Mouse (Mus musculus): ENCODE results near the gene Ifna16. TPM values are rescaled to one million over a fixed set of nuclear protein-coding genes. Genes with fewer than 3 reads are reported as not detected.

Gene Ifna16
- total RNA-seq (2021): not detected
- long read RNA-seq, experiment 1: 0 reads
- long read RNA-seq, experiment 2: 0 reads

DNA sequence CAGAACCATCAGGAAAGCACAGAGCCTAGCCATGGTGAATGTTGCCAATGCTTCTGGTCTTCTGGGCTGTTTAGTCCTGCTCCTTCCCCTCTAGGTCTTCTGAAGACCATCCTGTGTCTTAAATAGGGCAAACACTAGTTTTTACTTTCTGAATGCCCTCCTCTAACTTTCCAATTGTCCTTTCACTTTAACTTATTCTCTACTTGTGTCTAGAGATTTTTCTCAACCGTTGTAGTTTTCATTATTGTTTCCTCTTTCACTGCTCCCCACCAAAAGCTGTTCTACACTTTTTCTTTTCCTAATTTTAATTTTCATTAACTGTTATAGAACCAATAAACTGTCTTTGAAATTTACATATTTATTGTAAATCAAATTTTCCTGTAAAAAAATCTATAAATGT is at the start of gene Ifna16:
Gene Ifna16 (minus strand): TSS at position 101 of the 400 bp plus-strand sequence.
- Histone ChIP-seq H3K4me3 (no peak within 1 kb of the TSS), H3K27ac (no peak within 1 kb of the TSS)
- intact Hi-C loops (cut with DNase I): no loop called here
- TF ChIP-seq CTCF (IDR thresholded peaks at IDR 0.05): no peak
- DNase-seq: no peak

DNA sequence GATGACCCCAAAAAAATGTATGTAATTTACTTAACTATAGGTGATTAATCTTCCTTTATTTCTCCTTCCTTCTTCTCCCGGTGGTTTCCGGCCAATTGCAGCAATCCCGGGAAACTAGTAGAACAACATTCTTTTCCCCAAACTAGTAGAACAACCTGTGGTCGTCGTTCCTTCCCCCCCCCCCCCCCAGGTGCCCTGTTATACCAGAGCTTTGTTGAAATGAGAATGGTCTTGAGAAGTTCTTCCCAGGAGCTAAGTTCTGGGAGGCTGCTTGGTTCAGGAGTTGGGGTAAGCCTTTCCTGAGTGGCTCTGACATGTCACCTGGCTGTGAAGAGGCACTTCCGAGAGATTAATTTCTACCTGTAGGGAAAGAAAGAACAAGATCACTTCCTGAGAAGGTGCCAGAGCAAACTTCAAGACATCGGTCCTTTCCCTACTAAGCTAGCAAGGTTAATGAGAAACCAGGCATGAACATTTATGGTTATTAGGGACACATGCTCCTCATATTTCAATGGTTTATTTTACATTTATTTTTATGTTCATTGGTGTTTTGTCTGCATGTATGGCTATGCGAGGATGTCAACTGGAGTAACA is 46.9 kb upstream of the Ifna16 start:
- H3K4me3 ChIP-seq: no peak overlapping the region
- DNase-seq: no peak
- TF ChIP-seq CTCF (IDR thresholded peaks at IDR 0.05): no peak
- H3K27ac ChIP-seq: no peak overlapping the region
- intact Hi-C loops (cut with DNase I): no loop called here

DNA sequence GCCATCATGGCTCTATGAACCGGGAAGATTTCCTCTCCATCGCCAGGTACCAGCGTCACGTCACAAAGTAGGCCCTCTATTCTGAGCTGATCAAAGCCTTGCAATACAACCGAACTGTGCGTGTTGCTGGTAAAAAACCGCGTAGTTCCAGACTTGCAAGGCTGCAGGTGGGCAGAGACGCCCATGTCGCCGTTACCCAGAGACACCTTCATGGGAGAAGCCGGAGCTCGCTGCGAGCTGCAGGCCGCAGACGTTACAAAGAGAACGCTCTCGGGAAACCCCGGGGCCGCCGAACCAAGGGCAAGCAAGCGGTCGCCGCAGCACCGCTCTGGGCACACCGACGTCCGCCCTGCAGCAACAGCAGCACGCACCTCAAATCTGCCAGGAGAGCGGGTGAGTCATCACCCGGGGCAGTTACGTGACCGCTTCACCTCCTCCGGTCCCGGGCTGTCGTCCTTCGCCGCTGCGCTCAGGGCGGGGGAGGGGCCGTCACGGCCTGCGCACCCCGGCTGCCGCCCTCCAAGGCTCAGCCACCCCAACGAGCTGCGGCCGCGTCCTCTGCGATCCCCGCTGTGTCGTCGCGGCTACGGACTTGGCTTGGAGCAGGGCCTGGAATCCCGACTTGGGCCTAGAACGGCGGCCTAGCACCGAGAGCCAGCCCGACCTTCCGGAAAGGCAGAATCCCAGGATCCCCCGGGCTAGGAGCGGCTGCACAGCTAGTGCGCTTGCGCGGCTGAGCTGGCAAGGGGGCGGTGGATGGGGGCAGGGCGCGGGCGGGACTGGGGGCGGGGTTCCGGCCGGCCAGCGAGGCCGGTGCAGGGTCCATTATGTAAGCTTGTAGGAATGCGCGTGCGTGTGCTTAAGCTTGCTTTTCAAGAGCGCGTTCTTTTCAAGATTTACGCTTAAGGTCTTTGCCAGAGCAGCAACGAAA is 45.3 kb upstream of the Ifna16 start, which contains the start of the genes Gm26566 and Klhl9:
Gene Gm26566 (plus strand): TSS at position 15 of the 931 bp plus-strand sequence.
Gene Klhl9 (minus strand): TSS at position 675 of the 931 bp plus-strand sequence.
- peak; percentile 96 for DNase-seq
- intact Hi-C loops (cut with DNase I): no loop called here
- no peak; the same call in 1 of the 2 replicates for TF ChIP-seq CTCF (IDR thresholded peaks at IDR 0.05)
- Histone ChIP-seq H3K4me3 (peak within 1 kb of the TSS; percentile 76), H3K27ac (peak within 1 kb of the TSS; percentile 100)

DNA sequence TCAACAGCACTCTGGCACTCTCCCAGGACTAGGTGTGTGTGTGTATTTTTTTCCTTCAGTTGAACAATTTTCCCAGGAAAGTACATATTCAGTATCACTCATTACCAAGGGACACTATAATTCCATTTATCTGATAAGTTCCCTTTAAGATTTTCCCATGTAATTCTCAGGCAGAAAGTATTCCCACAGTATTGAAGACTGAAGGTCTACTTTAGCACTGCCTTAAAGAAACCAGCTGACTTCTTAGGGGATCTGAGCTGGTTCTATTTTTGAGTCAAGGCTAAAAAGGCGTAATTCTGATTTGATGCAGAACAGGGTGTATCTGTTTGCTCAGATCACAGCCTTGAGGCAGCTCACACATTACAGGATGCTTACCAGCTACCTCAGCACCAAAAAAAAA is 42.0 kb upstream of the Ifna16 start:
- Histone ChIP-seq H3K4me3 (peak overlapping the region; percentile 76), H3K27ac (peak overlapping the region; percentile 100)
- no peak for TF ChIP-seq CTCF (IDR thresholded peaks at IDR 0.05)
- intact Hi-C loops (cut with DNase I): no loop called here
- no peak for DNase-seq

DNA sequence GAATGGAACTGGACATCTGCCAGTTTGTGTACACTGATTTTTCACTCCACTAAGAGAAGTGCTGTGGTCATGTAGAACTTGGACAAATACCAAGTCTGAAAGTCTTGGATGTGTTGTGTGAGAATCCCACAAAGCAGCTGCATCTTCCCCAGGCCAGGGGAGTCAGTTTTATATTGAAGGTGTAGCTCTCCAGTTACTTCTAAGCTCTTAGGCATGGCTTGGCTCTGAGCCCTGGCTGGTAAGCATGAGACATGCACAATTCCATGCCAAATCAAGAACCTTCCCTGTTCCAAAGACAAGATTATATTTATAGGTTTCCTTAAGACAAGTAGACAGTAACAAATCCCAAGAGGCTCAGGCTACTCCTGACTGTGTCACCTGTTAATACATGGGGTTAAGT is 38.3 kb upstream of the Ifna16 start:
- H3K4me3 ChIP-seq: no peak overlapping the region
- peak; percentile 85 for DNase-seq
- intact Hi-C loops (cut with DNase I): no loop called here
- no peak for TF ChIP-seq CTCF (IDR thresholded peaks at IDR 0.05)
- H3K27ac ChIP-seq: peak overlapping the region; percentile 31; the same call in 1 of the 2 replicates

DNA sequence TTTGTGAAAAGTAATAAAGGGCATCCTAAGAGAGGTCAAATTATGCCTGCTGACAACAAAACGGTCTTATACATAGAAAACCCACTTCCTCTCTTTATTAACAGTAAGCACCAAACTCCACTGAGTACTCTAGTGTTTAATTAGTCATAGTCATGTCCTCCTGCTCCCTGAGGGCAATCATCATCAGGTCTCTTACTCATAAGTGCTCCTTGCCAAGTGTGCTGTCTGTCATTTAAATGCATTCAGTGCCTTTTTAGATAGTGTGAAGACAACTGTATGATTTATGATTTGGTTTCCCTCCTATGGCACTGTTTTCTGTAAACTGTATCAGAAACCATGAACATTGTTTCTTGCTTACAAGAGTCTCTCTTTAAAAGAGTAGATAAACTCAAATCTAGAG is 37.6 kb upstream of the Ifna16 start:
- intact Hi-C loops (cut with DNase I): no loop called here

DNA sequence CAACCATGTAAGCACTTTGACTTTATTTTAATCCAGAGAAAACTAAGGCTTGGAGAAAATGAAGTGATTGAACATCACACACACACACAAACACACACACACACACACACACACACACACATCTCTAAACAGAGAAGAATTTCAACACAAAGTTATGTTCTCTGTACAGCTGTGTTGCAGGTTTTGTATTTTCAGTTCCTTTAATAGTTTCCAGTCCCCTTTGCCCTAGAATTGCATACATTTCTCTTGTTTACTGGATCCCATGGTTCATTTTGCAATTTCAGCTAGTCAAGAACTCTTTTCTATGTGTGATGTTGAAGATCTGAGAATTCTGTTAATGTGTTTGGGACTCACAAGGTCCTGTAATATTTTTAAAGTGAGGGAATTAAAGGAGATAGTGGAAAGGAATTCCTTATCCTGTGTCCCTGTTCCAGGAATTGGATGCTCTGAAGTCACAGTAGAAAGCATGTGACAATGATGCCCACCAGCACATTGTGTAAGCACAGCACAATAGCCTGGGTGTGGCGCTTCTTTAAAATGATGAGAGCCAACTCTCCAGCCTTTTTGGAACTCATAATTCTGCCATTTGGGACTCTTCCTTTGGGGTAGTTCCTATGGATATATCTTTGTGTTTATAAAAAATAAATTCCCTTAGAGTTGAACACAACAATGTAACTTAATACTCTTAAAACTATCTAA is 30.6 kb upstream of the Ifna16 start:
- H3K27ac ChIP-seq: no peak overlapping the region
- no peak overlapping the region for H3K4me3 ChIP-seq
- no peak for DNase-seq
- no peak for TF ChIP-seq CTCF (IDR thresholded peaks at IDR 0.05)
- intact Hi-C loops (cut with DNase I): no loop called here

More for the DNA sequence above, 37.6 kb upstream of the Ifna16 start:
- no peak for TF ChIP-seq CTCF (IDR thresholded peaks at IDR 0.05)
- DNase-seq: no peak
- no peak overlapping the region for H3K4me3 ChIP-seq
- H3K27ac ChIP-seq: peak overlapping the region; percentile 31; the same call in 1 of the 2 replicates

DNA sequence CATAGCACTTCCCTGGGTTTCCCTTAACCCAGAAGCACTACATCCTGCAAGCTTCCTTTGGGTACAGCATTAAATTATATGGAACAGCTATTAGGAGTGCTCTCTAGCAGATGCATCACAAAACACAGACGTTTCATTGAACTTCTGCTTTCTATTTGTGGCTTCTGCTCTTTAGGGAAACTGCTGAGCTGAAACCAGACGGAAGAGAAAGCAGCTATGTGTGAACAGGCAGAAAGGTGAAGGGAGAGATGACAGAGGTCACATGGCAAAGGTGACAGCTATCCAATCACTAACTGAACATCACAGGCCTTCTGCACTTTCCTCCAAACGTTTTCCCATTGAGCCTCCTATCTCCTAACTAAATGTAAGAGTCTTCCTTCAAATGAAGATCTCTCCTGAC is 29.2 kb upstream of the Ifna16 start:
- no peak for TF ChIP-seq CTCF (IDR thresholded peaks at IDR 0.05)
- no peak overlapping the region for H3K4me3 ChIP-seq
- H3K27ac ChIP-seq: no peak overlapping the region
- intact Hi-C loops (cut with DNase I): no loop called here
- DNase-seq: no peak

DNA sequence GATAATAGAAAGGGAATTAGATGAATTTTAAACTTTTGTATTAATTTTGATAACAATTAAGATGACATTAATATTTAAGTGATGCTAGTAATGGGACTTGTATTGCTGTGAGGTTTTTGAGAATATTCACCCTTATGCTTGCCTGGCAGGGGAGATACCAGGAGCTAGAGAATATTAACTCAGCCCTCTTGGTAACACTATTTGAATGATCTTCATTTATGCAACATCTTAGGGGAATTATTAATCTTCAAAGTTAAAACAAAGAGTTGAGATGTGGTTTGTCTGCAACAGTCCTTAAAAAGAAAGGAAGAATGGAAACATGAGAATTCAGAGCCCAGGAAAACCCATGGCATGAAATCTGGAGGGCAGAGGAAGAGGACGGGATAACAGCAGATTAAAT is 22.6 kb upstream of the Ifna16 start:
- H3K4me3 ChIP-seq: no peak overlapping the region
- DNase-seq: no peak
- no peak overlapping the region for H3K27ac ChIP-seq
- TF ChIP-seq CTCF (IDR thresholded peaks at IDR 0.05): no peak
- intact Hi-C loops (cut with DNase I): no loop called here

DNA sequence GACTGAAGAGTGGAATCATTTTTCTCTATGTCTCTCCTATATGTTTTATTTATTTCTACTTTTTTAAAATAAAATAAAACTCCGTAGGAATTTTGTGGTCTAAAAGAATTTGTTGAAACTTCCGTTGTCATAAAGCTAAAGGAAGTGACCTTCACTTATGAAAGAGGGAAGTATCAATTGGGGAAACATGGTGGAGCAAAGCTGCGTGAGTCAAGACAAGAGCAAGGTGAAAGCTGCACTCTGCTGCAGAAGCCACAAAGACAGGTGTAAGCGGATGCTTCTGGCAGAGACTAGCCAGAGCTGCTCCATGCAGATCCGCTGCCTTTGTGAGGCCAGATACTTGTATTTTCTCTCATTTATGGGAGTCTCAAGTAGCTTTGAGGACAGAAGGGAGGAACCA is 22.1 kb upstream of the Ifna16 start:
- Histone ChIP-seq H3K27ac (no peak overlapping the region), H3K4me3 (no peak overlapping the region)
- no peak for TF ChIP-seq CTCF (IDR thresholded peaks at IDR 0.05)
- DNase-seq: no peak
- intact Hi-C loops (cut with DNase I): no loop called here

DNA sequence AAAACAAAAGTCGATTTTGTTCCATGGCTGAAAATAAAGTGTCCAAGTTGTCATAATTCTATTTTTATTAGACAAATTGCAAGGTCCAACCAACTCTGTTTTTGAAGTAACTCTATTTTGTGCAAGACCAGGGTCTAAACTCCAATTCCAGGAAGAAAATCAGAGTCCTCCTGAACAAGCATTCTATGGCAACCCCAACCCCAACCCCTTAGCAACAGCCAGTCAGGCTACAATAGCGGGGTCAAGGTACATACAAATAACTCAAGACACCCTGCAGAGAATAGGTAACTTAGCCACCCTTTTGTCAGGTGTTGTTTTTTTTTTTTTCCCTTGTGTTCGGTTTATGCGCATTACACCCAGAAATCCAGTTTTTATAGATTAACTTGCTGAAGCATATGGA is 21.0 kb upstream of the Ifna16 start:
- intact Hi-C loops (cut with DNase I): no loop called here
- no peak overlapping the region for H3K4me3 ChIP-seq
- H3K27ac ChIP-seq: no peak overlapping the region
- DNase-seq: no peak
- no peak for TF ChIP-seq CTCF (IDR thresholded peaks at IDR 0.05)

DNA sequence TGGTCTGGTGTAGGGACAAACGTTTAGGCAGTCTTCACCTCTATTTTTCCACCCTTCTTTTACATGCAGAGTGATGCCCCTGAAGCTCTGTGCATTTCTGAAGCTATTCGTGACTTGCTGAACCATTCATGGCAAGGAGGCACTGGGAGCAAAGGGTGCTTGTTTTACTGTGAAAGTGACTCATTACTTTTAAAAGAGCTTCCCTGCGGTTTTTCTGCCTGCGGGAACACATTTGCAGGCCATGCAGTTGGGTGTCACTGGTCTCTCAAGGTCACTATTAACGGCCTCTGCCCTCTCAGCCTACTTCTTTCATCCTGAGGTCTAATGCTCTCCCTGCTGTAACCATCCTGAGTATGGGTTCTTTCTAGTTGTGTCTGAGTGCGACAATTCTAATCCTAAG is 20.4 kb upstream of the Ifna16 start:
- no peak for DNase-seq
- intact Hi-C loops (cut with DNase I): no loop called here
- no peak for TF ChIP-seq CTCF (IDR thresholded peaks at IDR 0.05)
- Histone ChIP-seq H3K27ac (no peak overlapping the region), H3K4me3 (no peak overlapping the region)

Data from gastrocnemius, adult 2 months (tissue).